Mouse (Mus musculus) central nervous system, embryonic 11.5 days (tissue): Measurements from ENCODE around the gene Fam20a. TPM values are rescaled to one million over a fixed set of nuclear protein-coding genes. Genes with fewer than 3 reads are reported as not detected.

Source experiments
- polyA plus RNA-seq: library from polyadenylated mRNA; depleted of rRNA; stranded (reverse); fragments of >200 nt; gene quantifications from 2 replicates; pipeline ENCODE4 v1.2.3, GENCODE M21; 2012; rRNA removed

Fam20a gene
- polyA plus RNA-seq = 2.3 and 2.9 TPM in 2 replicates

GRCm38 (mm10) chr11:109721781-109722446, at the start of gene Fam20a:
Fam20a (minus strand) TSS chr11:109722279.

GRCm38 (mm10) chr11:109649206-109649605, 72.9 kb downstream of the Fam20a start, which contains the start of gene Prkar1a:
Prkar1a (plus strand) TSS chr11:109649405.

Other genes with a start within 250 kb of the Fam20a start
- gene Arsg, start 248.9 kb downstream of the Fam20a start, polyA plus RNA-seq = 2.9 and 4.3 TPM in 2 replicates
- 3.1 and 3.6 TPM in 2 replicates for gene Slc16a6, start 248.7 kb downstream of the Fam20a start, polyA plus RNA-seq
- 10.7 and 17.8 TPM in 2 replicates for gene Wipi1, start 110.3 kb downstream of the Fam20a start, polyA plus RNA-seq
- 203 and 210 TPM in 2 replicates for gene Prkar1a, start 72.9 kb downstream of the Fam20a start, polyA plus RNA-seq
- gene 1700012B07Rik, start 105.8 kb upstream of the Fam20a start, polyA plus RNA-seq = not detected in 2 replicates